In the genomic region with DNA sequence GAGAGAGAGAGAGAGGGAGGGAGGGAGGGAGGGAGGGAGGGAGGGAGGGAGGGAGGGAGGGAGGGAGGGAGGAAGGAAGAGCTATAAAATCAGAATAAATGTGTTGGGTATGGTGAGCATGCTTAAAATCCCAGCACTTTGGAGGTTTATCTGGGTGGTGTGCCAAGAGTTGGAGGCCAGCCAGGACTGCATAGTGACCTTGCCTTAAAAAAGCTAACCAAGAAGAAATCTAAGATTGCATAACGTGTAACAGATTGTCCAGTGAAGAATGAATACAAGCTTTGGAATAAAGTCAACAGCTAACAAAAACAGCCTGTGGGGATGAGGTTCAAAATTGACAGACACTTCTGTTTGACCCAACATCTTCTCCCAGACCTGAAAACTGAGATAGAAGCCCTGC, we compare ENCODE assay signal across 8 mouse cellular contexts. TPM values are rescaled to one million over a fixed set of nuclear protein-coding genes. Genes with fewer than 3 reads are reported as not detected.
A peak's percentile ranks its signal among the peaks of the same experiment; 100 is the strongest.
DNase-seq lines count a peak whose midpoint lies in the region; ATAC-seq and TF ChIP-seq lines count a peak whose summit lies in the region.
"Had no signal": no experiment of that assay in that cellular context is flagged by ENCODE, and none has a peak within 500 bp of the region (broad histone marks: within the 10 kb centered on the region; RNA-seq: fewer than 3 reads in every experiment).

No protein-coding gene starts in this region.

- ATAC-seq in limb, embryonic 14.5 days (ENCODE audit: low FRiP score, low read depth), result no peak
- no peak for ATAC-seq in liver, embryonic 12.5 days

- TF ChIP-seq POLR2A in limb, embryonic 14.5 days (IDR thresholded peaks at IDR 0.05; ENCODE audit: borderline replicate concordance, extremely low read depth, insufficient read depth, insufficient read length), result no peak

- H3K27ac ChIP-seq in limb, embryonic 14.5 days (replicated peaks; ENCODE audit: low read depth, low read length), result no peak overlapping the region
- H3K27ac ChIP-seq in liver, embryonic 12.5 days, result no peak overlapping the region
- H3K27ac ChIP-seq: liver, embryonic 14.5 days had no signal

- no peak overlapping the region for H3K9ac ChIP-seq in limb, embryonic 14.5 days (ENCODE audit: low read depth, low read length, severe bottlenecking)
- no peak overlapping the region for H3K9ac ChIP-seq in liver, embryonic 12.5 days
- H3K9ac ChIP-seq: liver, embryonic 14.5 days had no signal

- H3K9me3 ChIP-seq in limb, embryonic 14.5 days (ENCODE audit: control insufficient read depth, low read length), result no peaks in the 10 kb centered on the region
- H3K9me3 ChIP-seq in liver, embryonic 12.5 days (replicated peaks), result no peaks in the 10 kb centered on the region

- H3K27me3 ChIP-seq in limb, embryonic 14.5 days (ENCODE audit: control insufficient read depth, insufficient read depth, low read length), result no peaks in the 10 kb centered on the region
- peaks cover 14% of the 10 kb centered on the region; the same call in 1 of the 2 replicates for H3K27me3 ChIP-seq in liver, embryonic 12.5 days (replicated peaks)

- DNase-seq in NIH3T3 (ENCODE audit: low read depth), result peak; percentile 96
- DNase-seq in adrenal gland, adult 8-10 months, result peak; percentile 90
- peak; percentile 65 for DNase-seq in gastrocnemius, postnatal 14 days
- peak; percentile 67 for DNase-seq in limb, embryonic 14.5 days (ENCODE audit: low spot score)
- DNase-seq in frontal cortex, adult 2 months (ENCODE audit: extremely low spot score in 1 of 2, low spot score in 1 of 2), result no peak
- DNase-seq in spleen, postnatal 36 days (ENCODE audit: low spot score in 2 of 2), result no peak

- no peak overlapping the region for H3K4me3 ChIP-seq in limb, embryonic 14.5 days (replicated peaks; ENCODE audit: low read length)
- H3K4me3 ChIP-seq in liver, embryonic 12.5 days, result no peak overlapping the region

- H3K36me3 ChIP-seq in limb, embryonic 14.5 days (ENCODE audit: control insufficient read depth, insufficient read depth, low read length), result no peaks in the 10 kb centered on the region
- H3K36me3 ChIP-seq in liver, embryonic 12.5 days, result no peaks in the 10 kb centered on the region

- intact Hi-C loops in gastrocnemius, postnatal 14 days (cut with DNase I; ENCODE audit: low total_unique reads), result no loop called here

- no peak overlapping the region for H3K4me2 ChIP-seq in limb, embryonic 14.5 days (replicated peaks; ENCODE audit: low read depth, low read length, severe bottlenecking)
- no peak overlapping the region for H3K4me2 ChIP-seq in liver, embryonic 12.5 days

- H3K4me1 ChIP-seq in limb, embryonic 14.5 days (ENCODE audit: control insufficient read depth, insufficient read depth, low read length), result no peaks in the 10 kb centered on the region
- H3K4me1 ChIP-seq in liver, embryonic 12.5 days, result peaks cover 22% of the 10 kb centered on the region

- 20% methylated on average over 1 of the region's 1 CpGs for WGBS in limb, embryonic 14.5 days
- WGBS in liver, embryonic 12.5 days (ENCODE audit: insufficient replicate concordance), result 35% methylated on average over 1 of the region's 1 CpGs

RNA-seq across cellular contexts. Expression of gene Isoc2b, which starts 7.0 kb away (rescaled TPM):
- 10 to 100 TPM; 14.0 to 28.7 (median 19.1) TPM for total RNA-seq in adrenal gland, adult 8-10 months (2022)
- 1 to 10 TPM; 2.4 TPM for total RNA-seq in gastrocnemius, postnatal 14 days (2021)
- 7.4 and 11.0 TPM in 2 replicates for polyA plus RNA-seq in limb, embryonic 14.5 days (2012; rRNA removed)
- polyA plus RNA-seq in limb, embryonic 14.5 days (2014; fragmentation: Nextera tagmentation; extraction: Ambion mirVana), result 9.7 and 9.9 TPM in 2 replicates
- polyA plus RNA-seq in frontal cortex, adult 2 months (2012; rRNA removed), result 10.6 and 13.8 TPM in 2 replicates
- 3.5 and 3.9 TPM in 2 replicates for polyA plus RNA-seq in liver, embryonic 12.5 days (2016; fragmentation: Nextera tagmentation; extraction: Ambion mirVana)

RNA-seq across cellular contexts. Expression of gene Isoc2a, which starts 13.9 kb away (rescaled TPM):
- total RNA-seq in adrenal gland, adult 8-10 months (2022), result 10 to 100 TPM; 21.8 to 38.6 (median 30.3) TPM
- 10 to 100 TPM; 15.8 to 16.7 TPM for total RNA-seq in gastrocnemius, postnatal 14 days (2021)
- polyA plus RNA-seq in limb, embryonic 14.5 days (2012; rRNA removed), result 13.6 and 16.7 TPM in 2 replicates
- polyA plus RNA-seq in limb, embryonic 14.5 days (2014; fragmentation: Nextera tagmentation; extraction: Ambion mirVana), result 1.1 and 1.3 TPM in 2 replicates
- 10.7 and 12.0 TPM in 2 replicates for polyA plus RNA-seq in frontal cortex, adult 2 months (2012; rRNA removed)
- polyA plus RNA-seq in liver, embryonic 12.5 days (2016; fragmentation: Nextera tagmentation; extraction: Ambion mirVana), result 0.62 and 0.95 TPM in 2 replicates

RNA-seq across cellular contexts. Expression of gene Shisa7, which starts 18.5 kb away (rescaled TPM):
- total RNA-seq in adrenal gland, adult 8-10 months (2022), result 1 to 10 TPM; 2.0 to 5.6 (median 4.0) TPM
- not detected for total RNA-seq in gastrocnemius, postnatal 14 days (2021)
- 4.2 and 5.1 TPM in 2 replicates for polyA plus RNA-seq in limb, embryonic 14.5 days (2012; rRNA removed)
- 0.43 and 0.54 TPM in 2 replicates for polyA plus RNA-seq in limb, embryonic 14.5 days (2014; fragmentation: Nextera tagmentation; extraction: Ambion mirVana)
- 149 and 155 TPM in 2 replicates for polyA plus RNA-seq in frontal cortex, adult 2 months (2012; rRNA removed)
- not detected in 2 replicates for polyA plus RNA-seq in liver, embryonic 12.5 days (2016; fragmentation: Nextera tagmentation; extraction: Ambion mirVana)

RNA-seq across cellular contexts. Expression of gene Gm36210, which starts 43.3 kb away (rescaled TPM):
- total RNA-seq in adrenal gland, adult 8-10 months (2022), result under 1 TPM in 1 of 4 experiments, not detected in 3; 0.26 TPM
- total RNA-seq in gastrocnemius, postnatal 14 days (2021), result not detected
- 0.15 and 0.22 TPM in 2 replicates for polyA plus RNA-seq in limb, embryonic 14.5 days (2012; rRNA removed)
- polyA plus RNA-seq in limb, embryonic 14.5 days (2014; fragmentation: Nextera tagmentation; extraction: Ambion mirVana), result not detected in 2 replicates
- 0.44 and 0.53 TPM in 2 replicates for polyA plus RNA-seq in frontal cortex, adult 2 months (2012; rRNA removed)
- 0.10 TPM in 1 of 2 replicates, not detected in the other for polyA plus RNA-seq in liver, embryonic 12.5 days (2016; fragmentation: Nextera tagmentation; extraction: Ambion mirVana)

RNA-seq across cellular contexts. Expression of gene Ube2s, which starts 50.7 kb away (rescaled TPM):
- total RNA-seq in adrenal gland, adult 8-10 months (2022), result 100 to 1,000 TPM in 3 of 4 experiments, 10 to 100 TPM in 1; 96.8 to 127 (median 118) TPM
- 10 to 100 TPM; 79.5 to 80.4 TPM for total RNA-seq in gastrocnemius, postnatal 14 days (2021)
- 515 and 618 TPM in 2 replicates for polyA plus RNA-seq in limb, embryonic 14.5 days (2012; rRNA removed)
- 366 and 368 TPM in 2 replicates for polyA plus RNA-seq in limb, embryonic 14.5 days (2014; fragmentation: Nextera tagmentation; extraction: Ambion mirVana)
- polyA plus RNA-seq in frontal cortex, adult 2 months (2012; rRNA removed), result 146 and 177 TPM in 2 replicates
- polyA plus RNA-seq in liver, embryonic 12.5 days (2016; fragmentation: Nextera tagmentation; extraction: Ambion mirVana), result 353 and 370 TPM in 2 replicates

Comparison
In these comparisons a context has a peak if more than half of its experiments do, and no peak if none do; other contexts are left out.
1. DNase-seq: peak in NIH3T3 (single experiment), adrenal gland, adult 8-10 months (single experiment), gastrocnemius, postnatal 14 days (single experiment) and limb, embryonic 14.5 days (single experiment); none in frontal cortex, adult 2 months (0 of 2) and spleen, postnatal 36 days (0 of 2).
2. RNA of gene Shisa7, which starts 18.5 kb away (polyA plus RNA-seq): 149 to 155 TPM in frontal cortex, adult 2 months; 0.43 to 5.1 TPM in limb, embryonic 14.5 days and not detected in liver, embryonic 12.5 days; every median in the first group is over 10 times any median in the second.